Mouse (Mus musculus): ENCODE data around the gene Trim50. TPM values are rescaled to one million over a fixed set of nuclear protein-coding genes. Genes with fewer than 3 reads are reported as not detected.

The Trim50 gene
- polyA plus RNA-seq, 1 experiment = not detected

- 42% methylated on average over 6 of the region's 6 CpGs for WGBS
- H3K27ac ChIP-seq (ENCODE audit: insufficient read depth, low read depth, low read length) = no peak overlapping the region
- TF ChIP-seq CTCF (IDR thresholded peaks at IDR 0.05; ENCODE audit: extremely low read depth, insufficient read length, insufficient replicate concordance, low read depth, low read length) = no peak
- no peak for TF ChIP-seq POLR2A (IDR thresholded peaks at IDR 0.05; ENCODE audit: low read depth, low read length)
- no peak overlapping the region for H3K4me3 ChIP-seq (ENCODE audit: low read depth, low read length)
- 0 out of 2 replicates have a peak, but pooled peaks cover 3% of the 10 kb centered on the region for H3K4me1 ChIP-seq (ENCODE audit: control insufficient read depth, insufficient read depth, insufficient read length, low read length)
- no peaks in the 10 kb centered on the region for H3K27me3 ChIP-seq (ENCODE audit: control insufficient read depth, insufficient read depth, low read length)
- H3K36me3 ChIP-seq (ENCODE audit: control insufficient read depth, insufficient read depth, low read length) = no peaks in the 10 kb centered on the region
Measured at GRCm38 (mm10) chr5:135399382-135399781, 46.3 kb downstream of the Trim50 start.

- Histone ChIP-seq H3K27ac (ENCODE audit: insufficient read depth, low read depth, low read length) (no peak overlapping the region), H3K36me3 (ENCODE audit: control insufficient read depth, insufficient read depth, low read length) (no peaks in the 10 kb centered on the region), H3K27me3 (ENCODE audit: control insufficient read depth, insufficient read depth, low read length) (no peaks in the 10 kb centered on the region), H3K4me1 (ENCODE audit: control insufficient read depth, insufficient read depth, insufficient read length, low read length) (no peaks in the 10 kb centered on the region), H3K4me3 (ENCODE audit: low read depth, low read length) (no peak overlapping the region)
- TF ChIP-seq CTCF (IDR thresholded peaks at IDR 0.05; ENCODE audit: extremely low read depth, insufficient read length, insufficient replicate concordance, low read depth, low read length) = peak; percentile 87; the same call in 1 of the 2 replicates
- no peak for TF ChIP-seq POLR2A (IDR thresholded peaks at IDR 0.05; ENCODE audit: low read depth, low read length)
- 5% methylated on average over 2 of the region's 2 CpGs for WGBS
Measured at GRCm38 (mm10) chr5:135400244-135400643, 47.1 kb downstream of the Trim50 start.

- Histone ChIP-seq H3K4me1 (ENCODE audit: control insufficient read depth, insufficient read depth, insufficient read length, low read length) (no peaks in the 10 kb centered on the region), H3K36me3 (ENCODE audit: control insufficient read depth, insufficient read depth, low read length) (no peaks in the 10 kb centered on the region), H3K27me3 (ENCODE audit: control insufficient read depth, insufficient read depth, low read length) (no peaks in the 10 kb centered on the region), H3K4me3 (ENCODE audit: low read depth, low read length) (no peak overlapping the region), H3K27ac (ENCODE audit: insufficient read depth, low read depth, low read length) (no peak overlapping the region)
- whole genome bisulfite sequencing = 71% methylated on average over 20 of the region's 20 CpGs
- TF ChIP-seq CTCF (IDR thresholded peaks at IDR 0.05; ENCODE audit: extremely low read depth, insufficient read length, insufficient replicate concordance, low read depth, low read length) (no peak), POLR2A (IDR thresholded peaks at IDR 0.05; ENCODE audit: low read depth, low read length) (no peak)
Measured at GRCm38 (mm10) chr5:135404623-135405022, 51.5 kb downstream of the Trim50 start.

- TF ChIP-seq CTCF (IDR thresholded peaks at IDR 0.05; ENCODE audit: extremely low read depth, insufficient read length, insufficient replicate concordance, low read depth, low read length) = no peak
- no peak for TF ChIP-seq POLR2A (IDR thresholded peaks at IDR 0.05; ENCODE audit: low read depth, low read length)
- H3K36me3 ChIP-seq (ENCODE audit: control insufficient read depth, insufficient read depth, low read length) = no peaks in the 10 kb centered on the region
- no peaks in the 10 kb centered on the region for H3K27me3 ChIP-seq (ENCODE audit: control insufficient read depth, insufficient read depth, low read length)
- no peak overlapping the region for H3K4me3 ChIP-seq (ENCODE audit: low read depth, low read length)
- H3K27ac ChIP-seq (ENCODE audit: insufficient read depth, low read depth, low read length) = no peak overlapping the region
- no peaks in the 10 kb centered on the region for H3K4me1 ChIP-seq (ENCODE audit: control insufficient read depth, insufficient read depth, insufficient read length, low read length)
- 50% methylated on average over 9 of the region's 9 CpGs for WGBS
Measured at GRCm38 (mm10) chr5:135405437-135405836, 52.3 kb downstream of the Trim50 start.

- TF ChIP-seq POLR2A (IDR thresholded peaks at IDR 0.05; ENCODE audit: low read depth, low read length) (no peak), CTCF (IDR thresholded peaks at IDR 0.05; ENCODE audit: extremely low read depth, insufficient read length, insufficient replicate concordance, low read depth, low read length) (no peak)
- Histone ChIP-seq H3K4me3 (ENCODE audit: low read depth, low read length) (no peak overlapping the region), H3K27me3 (ENCODE audit: control insufficient read depth, insufficient read depth, low read length) (no peaks in the 10 kb centered on the region), H3K27ac (ENCODE audit: insufficient read depth, low read depth, low read length) (no peak overlapping the region), H3K4me1 (ENCODE audit: control insufficient read depth, insufficient read depth, insufficient read length, low read length) (no peaks in the 10 kb centered on the region), H3K36me3 (ENCODE audit: control insufficient read depth, insufficient read depth, low read length) (no peaks in the 10 kb centered on the region)
- WGBS = 81% methylated on average over 4 of the region's 4 CpGs
Measured at GRCm38 (mm10) chr5:135408114-135408513, 55.0 kb downstream of the Trim50 start.

GRCm38 (mm10) chr5:135410266-135410665 is 57.2 kb downstream of the Trim50 start:
- no peak for TF ChIP-seq POLR2A (IDR thresholded peaks at IDR 0.05; ENCODE audit: low read depth, low read length)
- TF ChIP-seq CTCF (IDR thresholded peaks at IDR 0.05; ENCODE audit: extremely low read depth, insufficient read length, insufficient replicate concordance, low read depth, low read length) = no peak
- H3K27ac ChIP-seq (ENCODE audit: insufficient read depth, low read depth, low read length) = no peak overlapping the region
- H3K4me1 ChIP-seq (ENCODE audit: control insufficient read depth, insufficient read depth, insufficient read length, low read length) = no peaks in the 10 kb centered on the region
- no peaks in the 10 kb centered on the region for H3K27me3 ChIP-seq (ENCODE audit: control insufficient read depth, insufficient read depth, low read length)
- 90% methylated on average over 9 of the region's 9 CpGs for WGBS
- H3K36me3 ChIP-seq (ENCODE audit: control insufficient read depth, insufficient read depth, low read length) = no peaks in the 10 kb centered on the region
- no peak overlapping the region for H3K4me3 ChIP-seq (ENCODE audit: low read depth, low read length)

Other genes with a start within 250 kb of the Trim50 start
- gene Tbl2, start 203.6 kb upstream of the Trim50 start, polyA plus RNA-seq (2012; rRNA removed) = 4.8 and 5.3 TPM in 2 replicates
- gene Bcl7b, start 185.0 kb upstream of the Trim50 start, polyA plus RNA-seq (2012; rRNA removed) = 12.1 and 28.4 TPM in 2 replicates
- gene Baz1b, start 166.0 kb upstream of the Trim50 start, polyA plus RNA-seq (2012; rRNA removed) = 6.9 and 14.7 TPM in 2 replicates
- 2.2 and 8.7 TPM in 2 replicates for gene Fzd9, start 102.1 kb upstream of the Trim50 start, polyA plus RNA-seq (2012; rRNA removed)
- not detected in 2 replicates for gene Fkbp6, start 3.3 kb upstream of the Trim50 start, polyA plus RNA-seq (2012; rRNA removed)
- 10.9 and 14.2 TPM in 2 replicates for gene Nsun5, start 16.7 kb downstream of the Trim50 start, polyA plus RNA-seq (2012; rRNA removed)
- gene Pom121, start 41.3 kb downstream of the Trim50 start, polyA plus RNA-seq (2012; rRNA removed) = 18.2 and 26.3 TPM in 2 replicates
- gene Hip1, start 191.8 kb downstream of the Trim50 start, polyA plus RNA-seq (2012; rRNA removed) = 4.7 and 8.0 TPM in 2 replicates
- not detected in 2 replicates for gene Ccl26, start 210.3 kb downstream of the Trim50 start, polyA plus RNA-seq (2012; rRNA removed)
- 3.3 and 3.6 TPM in 2 replicates for gene Ccl24, start 219.8 kb downstream of the Trim50 start, polyA plus RNA-seq (2012; rRNA removed)